Mouse (Mus musculus) small intestine, adult 2 months (tissue): ENCODE data around the gene Lcn9.

Source experiments
- CTCF ChIP-seq: fragments of 200-500 bp; IDR thresholded peaks from 2 replicates; pipeline ENCODE4 v1.5.1; 2012; ENCODE audit warnings: low read depth, mild to moderate bottlenecking, control low read depth, inconsistent platforms, low read length, moderate library complexity, mixed read lengths; ENCODE audit not compliant: insufficient replicate concordance, insufficient read length; ENCODE audit errors: extremely low read depth
- POLR2A ChIP-seq: fragments of 200-500 bp; IDR thresholded peaks from 2 replicates; pipeline ENCODE4 v1.6.1; 2012; ENCODE audit warnings: low read depth, mild to moderate bottlenecking, control low read depth, inconsistent platforms, low read length, moderate library complexity

- TF ChIP-seq CTCF (no peak), POLR2A (no peak)
Measured at GRCm38 (mm10) chr2:25842758-25843157, 19.8 kb downstream of the Lcn9 start.
